Mouse (Mus musculus) bone marrow, adult 2 months (tissue): ENCODE measurements around the gene Gmppb.
A peak's percentile ranks its signal among the peaks of the same experiment; 100 is the strongest.

Experiments
- CTCF ChIP-seq: fragments of 200-500 bp; IDR thresholded peaks from 2 replicates; pipeline ENCODE4 v1.5.1; 2011; ENCODE audit warnings: low read length, control low read depth; ENCODE audit not compliant: control insufficient read depth, insufficient read depth
- POLR2A ChIP-seq: fragments of 200-500 bp; IDR thresholded peaks from 2 replicates; pipeline ENCODE4 v1.6.1; 2011; ENCODE audit warnings: low read depth, mild to moderate bottlenecking, control low read depth, low read length, borderline replicate concordance; ENCODE audit not compliant: control insufficient read depth

- TF ChIP-seq CTCF (peak; percentile 92), POLR2A (peak; percentile 20; the same call in 1 of the 2 replicates)
Observed at GRCm38 (mm10) chr9:108052885-108053664, 4.0 kb downstream of the Gmppb start, which contains the start of gene Amigo3.
